Mouse (Mus musculus): ENCODE measurements around the gene Acrbp. TPM values are rescaled to one million over a fixed set of nuclear protein-coding genes. Genes with fewer than 3 reads are reported as not detected.

The Acrbp gene
- polyA plus RNA-seq, 2 experiments = 1.3 to 3.1 TPM

GRCm38 (mm10) chr6:125042081-125042480 is 7.4 kb upstream of the Acrbp start:
- 57% methylated on average over 7 of the region's 7 CpGs for WGBS (ENCODE audit: insufficient replicate concordance)
- H3K9ac ChIP-seq (replicated peaks) = no peak overlapping the region
- no peak overlapping the region for H3K4me3 ChIP-seq (ENCODE audit: insufficient read depth in 1 of 2, low read depth in 2 of 2, low read length in 2 of 2)
- H3K9me3 ChIP-seq (ENCODE audit: control insufficient read depth, low read length) = no peaks in the 10 kb centered on the region
- TF ChIP-seq CTCF (IDR thresholded peaks at IDR 0.05; ENCODE audit: low read depth) (no peak), EP300 (IDR thresholded peaks at IDR 0.05; ENCODE audit: low read depth) (no peak)
- DNase-seq (ENCODE audit: low read depth in 3 of 3, low spot score in 3 of 3) = no peak
- peaks cover 11% of the 10 kb centered on the region for H3K36me3 ChIP-seq (replicated peaks; ENCODE audit: control insufficient read depth, insufficient read depth, low read depth)
- peaks cover 18 to 27% of the 10 kb centered on the region in 2 experiments for H3K4me1 ChIP-seq (replicated peaks; ENCODE audit: control insufficient read depth in 2 of 2, insufficient read depth in 2 of 2, low read length in 1 of 2)
- no peaks in the 10 kb centered on the region for H3K27me3 ChIP-seq (ENCODE audit: control insufficient read depth, insufficient read depth, low read length)
- peak overlapping the region; percentile 7; the same call in 1 of the 2 replicates for H3K27ac ChIP-seq
- no peak overlapping the region for H3K4me2 ChIP-seq (ENCODE audit: low read depth)
- no peak for ATAC-seq (ENCODE audit: insufficient read depth)

GRCm38 (mm10) chr6:125046691-125047090 is 2.8 kb upstream of the Acrbp start:
- Histone ChIP-seq H3K4me3 (ENCODE audit: insufficient read depth in 1 of 2, low read depth in 2 of 2, low read length in 2 of 2) (no peak overlapping the region), H3K9me3 (ENCODE audit: control insufficient read depth, low read length) (no peaks in the 10 kb centered on the region), H3K27me3 (ENCODE audit: control insufficient read depth, insufficient read depth, low read length) (no peaks in the 10 kb centered on the region), H3K27ac (no peak overlapping the region), H3K36me3 (replicated peaks; ENCODE audit: control insufficient read depth, insufficient read depth, low read depth) (peaks cover 11% of the 10 kb centered on the region), H3K4me1 (replicated peaks; ENCODE audit: control insufficient read depth in 2 of 2, insufficient read depth in 2 of 2, low read length in 1 of 2) (peaks cover 0 to 7% of the 10 kb centered on the region in 2 experiments; a peak in 3 of 4 replicates), H3K4me2 (ENCODE audit: low read depth) (no peak overlapping the region), H3K9ac (replicated peaks) (no peak overlapping the region)
- DNase-seq (ENCODE audit: low read depth in 3 of 3, low spot score in 3 of 3) = peak; percentile 53 to 64 (median 59)
- no peak for TF ChIP-seq EP300 (IDR thresholded peaks at IDR 0.05; ENCODE audit: low read depth)
- peak; percentile 92 for TF ChIP-seq CTCF (IDR thresholded peaks at IDR 0.05; ENCODE audit: low read depth)
- WGBS (ENCODE audit: insufficient replicate concordance) = 27% methylated on average over 5 of the region's 5 CpGs
- no peak for ATAC-seq (ENCODE audit: insufficient read depth)

GRCm38 (mm10) chr6:125051237-125051636 is 1.7 kb downstream of the Acrbp start:
- Histone ChIP-seq H3K4me3 (ENCODE audit: insufficient read depth in 1 of 2, low read depth in 2 of 2, low read length in 2 of 2) (no peak overlapping the region), H3K27me3 (ENCODE audit: control insufficient read depth, insufficient read depth, low read length) (no peaks in the 10 kb centered on the region), H3K36me3 (replicated peaks; ENCODE audit: control insufficient read depth, insufficient read depth, low read depth) (no peaks in the 10 kb centered on the region; the same call in 1 of the 2 replicates), H3K4me1 (replicated peaks; ENCODE audit: control insufficient read depth in 2 of 2, insufficient read depth in 2 of 2, low read length in 1 of 2) (no peaks in the 10 kb centered on the region), H3K9me3 (ENCODE audit: control insufficient read depth, low read length) (no peaks in the 10 kb centered on the region), H3K4me2 (ENCODE audit: low read depth) (no peak overlapping the region), H3K9ac (replicated peaks) (no peak overlapping the region), H3K27ac (no peak overlapping the region)
- 65% methylated on average over 5 of the region's 5 CpGs for whole genome bisulfite sequencing (ENCODE audit: insufficient replicate concordance)
- TF ChIP-seq CTCF (IDR thresholded peaks at IDR 0.05; ENCODE audit: low read depth) (peak; percentile 64), EP300 (IDR thresholded peaks at IDR 0.05; ENCODE audit: low read depth) (no peak)
- ATAC-seq (ENCODE audit: insufficient read depth) = no peak
- DNase-seq (ENCODE audit: low read depth in 3 of 3, low spot score in 3 of 3) = no peak

- peaks cover 12 to 17% of the 10 kb centered on the region in 2 experiments for H3K4me1 ChIP-seq (replicated peaks; ENCODE audit: control insufficient read depth in 2 of 2, insufficient read depth in 2 of 2, low read length in 1 of 2)
- H3K27ac ChIP-seq = no peak overlapping the region
- no peaks in the 10 kb centered on the region for H3K27me3 ChIP-seq (ENCODE audit: control insufficient read depth, insufficient read depth, low read length)
- WGBS (ENCODE audit: insufficient replicate concordance) = 32% methylated on average over 6 of the region's 6 CpGs
- no peak overlapping the region for H3K4me3 ChIP-seq (ENCODE audit: insufficient read depth in 1 of 2, low read depth in 2 of 2, low read length in 2 of 2)
- H3K36me3 ChIP-seq (replicated peaks; ENCODE audit: control insufficient read depth, insufficient read depth, low read depth) = no peaks in the 10 kb centered on the region
- no peaks in the 10 kb centered on the region for H3K9me3 ChIP-seq (ENCODE audit: control insufficient read depth, low read length)
- no peak overlapping the region for H3K9ac ChIP-seq (replicated peaks)
- no peak for DNase-seq (ENCODE audit: low read depth in 3 of 3, low spot score in 3 of 3)
- ATAC-seq (ENCODE audit: insufficient read depth) = 0 out of 2 replicates have a peak, but pooled peaks have one; percentile 4
- no peak overlapping the region for H3K4me2 ChIP-seq (ENCODE audit: low read depth)
- no peak for TF ChIP-seq CTCF (IDR thresholded peaks at IDR 0.05; ENCODE audit: low read depth)
- no peak for TF ChIP-seq EP300 (IDR thresholded peaks at IDR 0.05; ENCODE audit: low read depth)
Measured at GRCm38 (mm10) chr6:125061493-125061892, 12.0 kb downstream of the Acrbp start.

- Histone ChIP-seq H3K4me2 (ENCODE audit: low read depth) (peak overlapping the region; percentile 3; the same call in 1 of the 2 replicates), H3K27ac (no peak overlapping the region), H3K4me3 (ENCODE audit: insufficient read depth in 1 of 2, low read depth in 2 of 2, low read length in 2 of 2) (no peak overlapping the region), H3K27me3 (ENCODE audit: control insufficient read depth, insufficient read depth, low read length) (no peaks in the 10 kb centered on the region), H3K4me1 (replicated peaks; ENCODE audit: control insufficient read depth in 2 of 2, insufficient read depth in 2 of 2, low read length in 1 of 2) (peaks cover 16 to 22% of the 10 kb centered on the region in 2 experiments), H3K9me3 (ENCODE audit: control insufficient read depth, low read length) (no peaks in the 10 kb centered on the region), H3K36me3 (replicated peaks; ENCODE audit: control insufficient read depth, insufficient read depth, low read depth) (no peaks in the 10 kb centered on the region), H3K9ac (replicated peaks) (no peak overlapping the region; the same call in 1 of the 2 replicates)
- WGBS (ENCODE audit: insufficient replicate concordance) = 56% methylated on average over 5 of the region's 5 CpGs
- ATAC-seq (ENCODE audit: insufficient read depth) (peak; percentile 71), DNase-seq (ENCODE audit: low read depth in 3 of 3, low spot score in 3 of 3) (no peak)
- no peak for TF ChIP-seq EP300 (IDR thresholded peaks at IDR 0.05; ENCODE audit: low read depth)
- no peak for TF ChIP-seq CTCF (IDR thresholded peaks at IDR 0.05; ENCODE audit: low read depth)
Measured at GRCm38 (mm10) chr6:125062511-125062910, 13.0 kb downstream of the Acrbp start.
